Mouse (Mus musculus) thymus, postnatal 4 days (tissue): ENCODE results near the gene Jade1.

ENCODE experiments used
- DNase-seq: peaks from one replicate; pipeline ENCODE4 v3.0.0; 2021

Gene Jade1

DNA sequence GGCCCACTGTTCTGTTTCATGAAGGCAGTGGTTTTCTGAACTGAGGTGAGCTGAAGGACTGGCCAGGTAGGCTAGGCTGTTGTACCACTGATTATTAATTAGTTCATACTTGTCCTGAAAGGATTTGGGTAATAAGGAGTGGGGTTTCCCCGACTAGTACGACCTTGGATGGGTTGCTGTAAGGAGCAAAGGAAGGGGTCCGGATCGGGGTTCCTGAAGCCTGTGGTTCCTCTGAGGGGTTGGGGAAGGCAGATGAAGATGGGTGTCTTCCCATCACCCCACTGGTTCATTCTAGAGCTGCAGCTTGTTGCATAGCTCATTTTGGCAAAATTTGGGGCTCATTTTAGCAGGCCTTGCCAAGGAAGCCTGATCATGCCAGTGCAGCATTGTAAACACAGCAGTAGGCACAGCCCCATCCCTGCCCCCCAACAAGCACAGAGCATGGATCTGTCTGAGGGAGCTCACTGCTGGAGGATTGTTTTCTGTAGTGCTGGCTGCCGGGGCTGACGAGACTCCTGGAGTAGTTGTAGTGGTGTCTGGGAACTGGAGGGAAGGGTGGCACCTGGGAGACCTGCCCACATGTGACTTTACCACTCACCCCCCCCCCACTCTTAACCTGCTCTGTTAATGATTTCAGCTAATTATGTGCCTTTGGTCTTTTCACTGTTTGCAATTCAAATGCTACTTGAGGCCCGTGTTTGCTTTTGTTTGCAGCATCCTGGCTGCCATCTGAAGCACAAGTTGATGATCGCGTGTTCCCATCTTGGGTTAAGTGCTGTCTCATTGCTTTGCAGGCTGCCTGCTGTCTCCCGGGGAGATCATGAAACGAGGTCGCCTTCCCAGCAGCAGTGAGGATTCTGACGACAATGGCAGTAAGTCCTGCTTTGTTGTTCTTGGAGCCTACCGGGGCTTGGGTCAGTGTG lies 25.1 kb downstream of the Jade1 start:
- no peak for DNase-seq

DNA sequence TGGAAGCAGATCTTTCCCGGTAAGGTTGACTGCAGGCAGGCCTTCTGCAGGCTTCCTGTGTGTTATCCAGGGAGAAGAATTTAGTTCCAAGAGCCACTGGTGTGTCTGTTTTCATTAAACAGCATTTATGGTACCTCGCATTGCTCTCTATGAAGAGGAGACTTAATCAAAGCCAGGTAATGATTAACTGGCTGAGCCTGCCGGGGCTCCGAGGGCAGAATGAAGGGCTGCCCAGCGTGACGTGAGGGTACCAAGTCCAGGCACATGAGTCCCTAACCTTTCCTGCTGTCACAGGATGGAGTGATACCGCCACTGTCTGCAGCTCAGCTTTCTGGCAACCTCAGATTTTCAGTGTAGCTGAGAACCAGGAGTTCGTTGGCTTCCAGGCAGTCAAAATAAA lies 25.9 kb downstream of the Jade1 start:
- no peak for DNase-seq

DNA sequence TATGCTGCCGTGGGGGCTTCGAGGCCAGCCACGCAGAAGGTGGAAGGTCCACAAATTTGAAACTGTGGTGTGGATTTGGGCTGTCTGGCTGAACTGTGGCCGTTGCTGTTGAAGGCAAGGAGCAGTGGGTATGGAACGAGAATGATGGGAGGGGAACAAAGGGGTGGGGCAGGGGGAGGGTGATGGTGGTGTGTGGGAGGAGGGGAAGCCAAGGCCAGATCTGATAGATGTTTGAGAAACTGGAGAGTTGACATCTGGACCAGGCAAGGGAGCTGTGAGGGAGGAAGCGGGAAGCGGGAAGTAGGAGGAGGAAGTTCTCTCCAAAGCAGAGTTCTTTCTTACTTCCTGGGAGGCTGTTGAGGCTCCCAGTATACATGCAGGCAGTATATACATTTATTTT lies 26.7 kb downstream of the Jade1 start:
- DNase-seq = no peak

DNA sequence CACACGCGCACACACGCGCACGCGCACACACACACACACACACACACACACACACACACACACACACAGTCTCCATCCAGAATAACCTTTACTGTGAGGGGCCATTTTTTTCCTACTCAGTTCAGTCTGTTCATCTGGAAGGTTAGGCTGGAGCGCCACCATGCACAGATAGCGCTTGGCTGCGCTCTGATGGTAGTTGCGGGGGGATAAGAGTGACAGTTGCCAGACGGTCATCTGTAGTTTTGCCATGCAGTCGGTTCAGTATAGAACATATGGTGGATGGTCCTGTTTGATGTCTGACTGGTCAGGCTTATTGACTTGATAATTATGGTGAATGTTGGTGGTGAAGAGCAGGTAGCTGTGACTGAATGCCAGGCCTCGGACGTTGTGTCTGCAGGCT lies 27.6 kb downstream of the Jade1 start:
- no peak for DNase-seq

DNA sequence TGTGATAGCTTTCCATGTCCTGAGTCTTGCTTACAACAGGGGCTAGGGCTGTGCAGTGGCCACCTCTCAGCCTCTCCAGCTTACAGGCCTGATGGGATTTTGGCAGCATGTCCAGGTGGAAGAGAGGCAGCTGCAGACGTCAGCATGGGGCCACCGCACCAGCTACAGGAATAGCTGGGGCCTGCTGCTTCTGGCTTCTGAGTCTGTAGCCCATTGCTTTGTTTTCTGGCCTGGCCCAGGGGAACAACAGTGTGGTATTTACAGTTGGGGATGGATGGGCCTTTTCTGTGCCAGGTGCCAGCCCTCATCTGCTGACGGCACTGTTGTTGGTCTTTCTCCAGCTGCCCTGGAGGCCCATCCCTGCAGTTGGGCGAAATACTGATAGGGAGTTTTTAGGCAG lies 28.1 kb downstream of the Jade1 start:
- DNase-seq = no peak

DNA sequence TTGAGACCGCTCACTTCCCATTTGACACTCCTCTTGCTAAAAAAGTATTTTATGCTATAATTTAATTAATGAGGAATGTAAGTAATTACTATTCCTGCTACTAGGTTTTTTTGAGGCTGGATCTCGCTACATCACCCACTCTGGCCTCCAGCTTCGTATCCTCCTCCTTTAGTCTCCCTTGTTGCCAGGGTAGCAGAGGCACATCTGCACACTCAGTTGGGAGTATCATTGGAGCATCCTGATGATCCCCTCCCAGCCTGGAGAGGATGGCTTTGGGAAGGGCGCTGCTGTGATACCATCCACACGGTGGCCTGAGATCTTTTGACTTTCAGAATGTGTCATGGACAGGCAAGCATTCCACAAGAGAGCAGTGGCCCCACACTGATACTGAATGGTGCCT lies 30.0 kb downstream of the Jade1 start:
- no peak for DNase-seq

DNA sequence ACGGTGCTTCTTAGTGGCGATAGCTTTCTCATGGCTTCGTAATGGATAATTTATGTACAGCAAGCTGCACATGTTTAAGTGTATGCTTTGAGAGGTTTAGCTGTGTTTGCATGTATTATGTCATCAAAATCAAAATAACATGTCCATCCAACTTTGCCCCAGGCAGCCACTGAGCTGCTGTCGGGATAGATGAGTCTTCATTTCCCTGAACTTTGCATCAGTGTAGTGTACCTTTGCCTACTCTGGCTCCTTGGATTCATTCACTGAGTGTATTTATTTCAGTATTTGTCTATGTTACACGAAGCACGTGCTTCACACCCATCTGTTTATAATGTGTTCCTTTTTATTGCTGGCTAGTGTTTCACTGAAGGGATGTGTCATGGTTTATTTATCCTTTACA lies 30.8 kb downstream of the Jade1 start:
- no peak for DNase-seq

DNA sequence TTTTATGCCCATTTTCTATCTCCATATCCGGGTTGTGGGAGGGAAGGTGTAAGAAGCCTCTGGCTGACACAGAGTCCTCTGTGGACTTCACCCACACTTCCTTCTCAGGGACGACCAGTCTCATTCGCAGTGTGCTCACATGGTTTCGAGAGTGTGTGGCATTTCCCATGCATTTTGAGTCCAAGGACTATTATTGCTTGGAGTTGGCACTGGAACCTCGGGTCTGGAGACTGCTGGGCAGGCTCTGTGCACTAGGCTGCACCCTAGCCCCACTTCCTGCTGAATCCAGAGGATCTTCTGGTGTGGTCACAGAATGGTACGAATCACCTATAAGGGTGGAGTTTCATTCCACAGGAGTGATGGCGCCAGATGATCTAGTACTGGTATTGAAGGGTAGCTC lies 31.4 kb downstream of the Jade1 start:
- no peak for DNase-seq

DNA sequence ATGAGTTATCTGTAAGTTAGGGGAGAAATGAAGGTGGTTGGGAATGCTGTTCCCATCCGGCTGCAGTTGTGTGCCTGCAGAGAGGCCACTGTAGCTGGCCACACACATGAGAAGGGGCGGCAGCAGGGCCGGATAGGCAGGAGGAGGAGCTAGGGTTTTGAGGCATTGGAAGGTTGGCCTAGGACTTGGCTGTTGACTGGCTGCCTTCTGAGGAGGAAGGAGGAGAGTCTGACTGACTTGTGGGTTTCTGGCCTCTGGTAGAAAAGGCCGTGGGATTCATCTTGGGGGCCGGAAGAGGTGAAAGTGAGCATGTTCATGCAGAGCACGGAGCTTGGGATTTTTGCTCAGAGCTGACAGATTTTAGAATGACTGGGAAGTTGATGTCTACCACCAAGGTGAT lies 32.1 kb downstream of the Jade1 start:
- DNase-seq = peak; percentile 57

DNA sequence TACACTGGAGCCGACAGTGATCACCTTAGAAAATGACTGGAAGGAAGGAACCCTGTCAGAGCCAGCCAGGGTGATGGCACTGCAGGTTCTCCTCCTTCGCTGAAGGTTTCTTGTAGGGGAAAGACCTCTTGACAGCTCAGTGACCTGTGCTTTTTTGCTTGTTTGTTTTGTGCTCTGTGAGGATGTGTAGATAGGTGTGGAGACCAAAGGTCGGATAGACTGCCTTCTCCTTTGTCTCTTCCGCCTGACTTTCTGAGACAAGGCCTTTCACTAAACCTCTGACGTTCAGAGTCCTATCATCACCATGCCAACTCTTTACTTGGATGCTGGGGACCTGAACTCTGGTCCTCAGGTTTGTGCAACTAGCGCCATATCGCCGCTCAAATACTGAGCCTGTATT lies 33.0 kb downstream of the Jade1 start:
- no peak for DNase-seq

DNA sequence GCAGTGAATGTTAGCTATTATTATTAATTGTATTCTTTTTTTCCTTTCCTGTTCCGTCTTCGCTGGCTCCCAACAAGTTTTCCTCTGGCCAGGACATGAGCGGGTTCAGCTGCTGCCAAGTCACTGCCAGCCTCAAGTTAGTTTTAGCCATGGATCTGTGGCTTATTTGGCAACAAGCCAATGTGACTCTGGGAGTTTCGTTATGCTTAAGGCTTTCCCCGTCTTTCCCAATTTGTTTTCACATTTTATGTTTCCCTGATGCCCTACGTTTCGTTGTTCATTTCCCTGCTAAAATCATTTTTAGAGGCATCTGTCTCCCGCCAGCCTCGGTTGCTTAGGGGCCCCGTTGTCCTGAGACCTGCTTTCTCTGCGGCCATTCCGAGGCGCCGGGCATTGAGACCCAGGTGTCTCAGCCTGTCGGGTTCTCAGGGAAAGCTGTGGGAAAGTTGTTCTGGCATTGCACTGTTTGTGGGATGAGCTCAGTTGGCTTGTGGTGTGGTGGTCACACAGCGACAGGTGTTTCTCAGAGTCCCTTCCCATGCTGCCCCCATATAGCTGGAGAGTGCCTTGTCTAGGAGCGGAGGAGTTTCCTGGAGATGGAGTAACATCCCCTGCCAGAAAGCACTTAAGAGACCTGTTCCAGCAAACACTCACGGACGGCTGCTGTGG lies 33.8 kb downstream of the Jade1 start:
- DNase-seq = no peak

DNA sequence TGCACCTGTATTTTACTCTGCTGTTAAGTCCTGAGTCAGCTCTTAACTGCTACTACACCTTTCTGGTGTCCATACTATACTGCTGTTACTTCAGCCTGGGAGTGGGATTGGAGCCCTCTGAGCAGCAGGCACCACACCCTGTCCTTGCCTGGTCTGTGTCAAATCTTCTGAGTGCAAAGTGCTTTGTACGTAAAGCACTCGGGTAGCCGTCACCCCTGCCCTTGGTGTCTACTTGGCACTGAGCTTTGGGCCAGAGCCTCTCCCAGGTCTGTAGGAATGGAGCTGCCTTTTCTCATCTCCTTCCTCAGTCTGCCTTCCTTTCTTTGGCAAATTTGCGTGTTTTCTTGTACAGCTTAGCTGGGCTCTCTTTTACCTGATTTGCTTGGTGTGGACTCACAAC lies 34.5 kb downstream of the Jade1 start:
- no peak for DNase-seq

DNA sequence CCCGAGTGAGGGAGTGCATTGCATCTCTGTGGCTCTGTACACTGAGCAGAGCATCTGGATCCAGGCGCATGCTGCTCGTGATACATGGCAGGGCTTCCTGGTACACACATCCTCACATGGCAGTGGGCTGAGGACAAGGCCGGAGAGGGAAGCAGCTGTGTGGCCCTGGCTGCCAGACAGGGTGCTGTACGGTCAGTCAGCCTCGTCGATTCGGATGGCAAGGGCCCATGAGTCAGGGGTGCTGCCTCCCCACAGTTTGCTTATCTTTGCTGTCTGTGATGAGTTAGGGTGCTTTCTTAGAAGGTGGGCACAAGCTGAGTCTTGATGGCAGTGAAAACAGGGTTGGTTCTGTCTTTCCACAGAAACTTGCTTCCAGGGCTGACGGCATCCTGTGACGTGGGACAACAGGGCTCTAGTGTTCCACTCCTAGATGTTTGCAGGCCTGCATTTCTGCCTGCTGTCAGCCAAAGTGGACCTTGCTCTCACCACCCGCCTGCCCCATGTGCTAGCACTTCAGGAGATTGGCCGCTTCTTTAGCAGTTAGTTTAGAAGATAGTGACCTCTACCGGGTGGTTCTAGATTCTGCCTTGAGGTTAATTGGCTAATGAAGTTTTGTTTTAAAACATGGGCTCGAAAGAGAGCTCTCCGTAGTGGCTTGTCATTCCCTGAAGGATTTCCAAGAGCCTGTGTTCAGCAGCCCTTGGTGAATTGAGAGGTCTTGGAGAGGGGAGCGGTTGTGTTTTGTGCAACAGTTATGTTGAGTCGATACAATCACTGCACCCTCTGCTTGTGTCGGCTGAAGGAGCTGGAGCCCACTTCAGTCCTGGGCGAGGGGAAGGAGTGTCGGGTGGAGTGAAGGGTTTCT lies 35.4 kb downstream of the Jade1 start:
- DNase-seq = no peak

DNA sequence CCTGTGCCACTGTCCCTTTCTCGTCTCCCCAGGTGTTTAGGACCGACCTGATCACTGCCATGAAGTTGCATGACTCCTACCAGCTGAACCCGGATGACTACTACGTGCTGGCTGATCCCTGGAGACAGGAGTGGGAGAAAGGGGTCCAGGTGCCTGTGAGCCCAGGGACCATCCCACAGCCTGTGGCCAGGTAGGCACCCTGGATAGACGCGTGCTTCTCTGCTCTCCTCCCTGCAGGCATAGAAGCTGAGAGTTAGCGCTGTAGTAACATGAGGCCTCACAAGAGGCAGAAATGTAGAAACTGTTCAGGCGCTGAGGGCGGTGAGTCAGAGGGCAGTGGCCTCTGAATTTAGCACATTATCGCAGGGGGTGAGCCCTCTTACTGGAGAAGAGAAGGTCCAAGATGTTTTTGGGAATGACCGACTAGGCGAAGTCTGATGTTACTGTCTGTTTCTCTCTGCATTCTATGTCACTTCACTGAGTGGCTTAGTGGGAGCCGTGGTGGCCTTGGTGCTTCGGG lies 36.2 kb downstream of the Jade1 start:
- no peak for DNase-seq

DNA sequence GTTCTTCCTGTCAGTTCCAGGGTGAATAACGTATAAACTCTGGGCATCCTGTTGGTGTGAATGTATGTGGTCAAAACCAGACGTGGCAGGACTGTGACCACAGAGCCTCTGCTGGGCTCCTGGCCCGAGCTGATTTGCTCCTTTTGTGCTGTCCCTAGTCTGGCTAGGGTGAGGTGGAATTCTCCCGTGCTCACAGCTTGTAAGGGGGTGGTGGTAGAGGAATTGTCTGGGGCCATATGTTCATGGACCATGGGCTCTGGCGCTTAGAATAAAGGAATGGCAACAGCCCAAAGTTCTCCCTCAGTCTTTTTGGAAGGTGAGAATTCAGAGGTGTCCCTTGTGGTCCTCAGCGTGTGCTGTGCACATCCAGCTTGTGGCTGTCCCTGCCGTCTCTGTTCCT lies 37.3 kb downstream of the Jade1 start:
- no peak for DNase-seq

DNA sequence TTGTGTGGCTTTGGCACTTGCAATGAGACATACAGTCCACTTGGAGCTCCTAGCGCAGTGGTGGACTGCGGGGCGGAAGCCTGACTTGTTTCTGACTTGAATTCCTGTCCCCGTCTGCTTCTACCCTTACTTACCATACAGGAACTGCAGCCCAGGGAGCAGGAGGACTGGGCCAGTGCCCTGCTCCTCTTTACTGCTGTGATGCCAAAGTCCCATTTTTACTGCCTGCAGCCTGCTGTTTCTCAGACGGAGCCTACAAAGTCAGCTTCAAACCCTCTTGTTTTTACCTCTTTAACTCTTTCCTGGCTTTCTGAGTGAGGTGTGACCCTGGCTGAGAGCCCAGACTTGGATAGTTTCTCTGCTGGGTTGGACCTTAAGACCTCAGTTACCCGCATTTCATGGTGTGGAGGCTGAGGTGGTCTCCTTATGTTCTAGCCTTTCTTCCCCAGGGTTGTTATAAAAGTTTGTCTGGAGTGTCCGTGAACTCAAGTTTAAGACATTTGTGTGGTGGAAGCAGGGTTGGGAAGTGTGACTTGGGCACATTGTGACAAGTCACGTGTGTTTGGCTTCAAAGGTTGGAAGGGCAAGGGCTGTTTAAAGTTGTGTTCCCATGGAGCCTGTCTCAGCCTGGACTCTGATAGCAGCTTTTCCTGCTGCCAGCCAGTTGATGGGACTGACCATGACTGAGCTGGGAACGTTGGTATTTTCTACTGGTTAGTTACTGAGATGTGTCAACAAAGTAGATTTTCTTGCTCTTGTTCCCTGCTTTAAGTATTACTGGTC lies 38.8 kb downstream of the Jade1 start:
- no peak for DNase-seq

DNA sequence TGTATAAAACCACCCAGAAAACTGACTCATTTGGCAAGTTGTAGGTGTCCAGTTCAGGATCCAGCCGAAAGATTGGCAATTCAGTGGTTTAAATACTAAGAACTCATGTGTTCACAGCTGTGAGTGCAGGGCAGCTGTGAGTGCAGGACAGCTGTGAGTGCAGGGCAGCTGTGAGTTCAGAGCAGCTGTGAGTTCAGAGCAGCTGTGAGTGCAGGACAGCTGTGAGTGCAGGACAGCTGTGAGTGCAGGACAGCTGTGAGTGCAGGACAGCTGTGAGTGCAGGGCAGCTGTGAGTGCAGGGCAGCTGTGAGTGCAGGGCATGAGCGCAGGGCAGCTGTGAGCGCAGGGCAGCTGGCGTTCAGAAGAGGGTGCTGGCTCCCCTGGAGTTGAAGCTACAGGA lies 39.5 kb downstream of the Jade1 start:
- no peak for DNase-seq

DNA sequence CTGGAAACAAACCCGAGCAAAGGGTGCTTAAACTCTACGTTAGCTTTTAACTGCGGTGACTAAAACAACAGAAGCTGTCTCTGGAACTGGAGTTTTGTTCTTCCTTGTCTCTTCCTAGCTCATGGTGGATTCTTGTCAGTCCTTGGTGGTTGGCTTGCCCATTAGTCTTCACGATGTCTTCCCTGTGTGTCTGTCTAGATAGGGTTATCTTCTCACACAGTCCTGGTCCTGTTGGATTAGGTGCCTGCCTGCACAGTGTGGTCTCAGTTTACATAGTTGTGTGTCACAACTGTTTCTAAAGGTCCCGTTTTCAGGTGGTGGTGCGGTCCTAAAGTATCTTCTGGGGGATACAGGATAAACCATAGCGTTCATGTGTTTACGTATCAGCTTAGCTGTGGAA lies 41.5 kb downstream of the Jade1 start:
- DNase-seq = no peak

DNA sequence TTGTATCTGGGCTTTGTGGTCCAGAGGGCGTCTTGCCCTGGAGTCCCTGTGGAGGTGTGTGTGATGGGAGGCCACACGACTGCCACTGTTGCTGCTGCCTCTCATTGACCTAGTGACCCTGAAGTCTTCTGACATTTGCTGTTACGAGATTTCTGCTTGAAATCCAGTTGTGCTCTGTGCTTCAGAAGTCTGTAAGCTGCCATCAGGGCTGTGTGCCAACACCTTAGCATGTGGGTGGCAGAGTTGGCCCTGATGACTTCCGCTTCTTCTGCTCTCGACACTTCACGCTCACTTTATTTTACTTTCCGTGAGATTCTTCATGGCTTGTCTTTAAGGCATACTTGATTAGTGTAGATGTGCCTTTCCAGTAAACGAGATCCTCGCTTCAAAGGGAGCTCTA lies 42.9 kb downstream of the Jade1 start:
- no peak for DNase-seq

DNA sequence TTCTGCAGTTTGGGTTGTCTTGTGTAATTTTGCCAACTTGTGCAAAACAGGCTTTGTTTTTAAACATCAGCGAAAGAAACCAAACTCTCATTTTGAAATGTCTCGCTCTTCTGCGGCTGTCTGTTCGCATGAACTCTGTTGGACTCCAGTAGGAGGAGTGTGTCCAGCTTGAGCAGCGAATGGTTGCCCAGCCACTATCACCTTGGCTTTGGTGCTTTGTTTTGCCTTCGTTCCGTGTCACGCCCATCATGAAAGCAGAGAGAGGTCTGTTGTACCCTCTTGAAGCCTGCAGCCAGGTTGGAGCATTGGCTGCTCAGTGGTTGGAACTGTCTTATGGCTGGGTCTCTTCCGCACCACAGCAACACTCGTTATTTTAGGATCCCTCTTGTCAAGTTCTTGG lies 43.7 kb downstream of the Jade1 start:
- no peak for DNase-seq

DNA sequence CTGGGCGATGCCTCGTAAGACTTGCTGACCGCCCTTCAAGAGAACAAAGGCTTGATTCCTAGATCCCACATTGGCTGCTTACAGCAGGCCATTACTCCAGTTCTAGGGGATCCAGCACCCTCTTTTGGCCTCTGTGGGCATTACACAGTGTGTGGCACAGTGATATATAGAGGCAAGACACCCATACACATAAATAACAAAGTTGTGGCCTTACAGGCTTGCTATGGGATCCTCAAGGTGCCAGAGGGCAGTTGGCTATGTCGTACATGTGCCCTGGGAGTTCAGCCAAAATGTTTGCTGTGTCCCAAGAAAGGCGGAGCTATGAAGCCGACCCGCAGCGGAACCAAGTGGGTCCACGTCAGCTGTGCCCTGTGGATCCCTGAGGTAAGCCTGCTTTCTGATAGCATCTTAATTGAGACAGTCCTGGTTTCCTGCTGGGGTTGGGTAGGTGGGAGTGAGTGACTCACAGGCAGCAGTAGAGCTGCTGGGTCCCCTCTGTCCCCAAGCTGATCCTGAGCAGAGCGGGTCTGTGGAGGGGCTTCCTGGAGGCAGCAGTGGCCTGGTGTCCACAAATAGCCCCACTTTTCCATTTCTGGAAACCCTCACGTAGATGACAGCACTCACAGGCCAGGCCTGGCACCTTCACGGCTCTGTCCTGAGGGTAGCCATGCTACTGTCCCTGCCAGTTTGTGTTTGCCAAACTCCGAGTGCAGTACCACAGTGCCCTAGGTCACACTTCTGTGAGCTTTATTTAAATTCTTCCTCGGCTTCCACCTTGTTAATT lies 44.5 kb downstream of the Jade1 start:
- peak; percentile 74 for DNase-seq
